Mouse (Mus musculus): ENCODE results near the gene Ptprc. TPM values are rescaled to one million over a fixed set of nuclear protein-coding genes. Genes with fewer than 3 reads are reported as not detected.

Ptprc gene
- total RNA-seq (2014; rRNA removed) (1.9 and 4.1 TPM in 2 replicates), polyA plus RNA-seq (2015; fragmentation: Nextera tagmentation; extraction: Ambion mirVana) (0.77 and 0.90 TPM in 2 replicates)

DNA sequence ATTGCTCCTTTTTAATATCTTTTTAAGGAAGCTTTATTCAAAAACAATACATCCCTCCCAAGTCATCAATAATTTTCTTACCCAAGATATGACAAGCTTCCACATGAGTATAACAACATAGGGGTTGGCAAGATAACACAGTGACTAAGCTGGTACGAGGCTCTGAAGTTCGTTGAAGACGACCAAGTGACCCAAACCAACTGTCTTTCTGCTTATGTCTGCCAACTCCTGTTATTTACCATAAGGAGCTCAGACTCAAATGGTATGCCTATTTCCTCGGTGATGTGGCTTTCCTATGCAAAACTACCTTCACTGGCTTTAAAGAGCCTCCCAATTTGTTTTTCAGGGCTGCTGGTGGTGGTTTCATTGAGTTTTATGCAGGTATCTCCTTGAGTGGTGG, at the start of gene Ptprc:
Ptprc (minus strand) TSS at position 215 of the 400 bp plus-strand sequence.
- Histone ChIP-seq H3K27me3 (ENCODE audit: insufficient read depth, low read length) (no peaks in the 10 kb centered on the region), H3K9me3 (ENCODE audit: low read length) (no peaks in the 10 kb centered on the region), H3K9ac (replicated peaks; ENCODE audit: low read length, poor library complexity, severe bottlenecking) (no peak within 1 kb of the TSS), H3K27ac (ENCODE audit: low read depth, low read length) (no peak within 1 kb of the TSS), H3K4me3 (ENCODE audit: low read depth, low read length) (no peak within 1 kb of the TSS), H3K36me3 (ENCODE audit: insufficient read depth, low read length) (no peaks in the 10 kb centered on the region), H3K4me2 (ENCODE audit: low read depth, low read length, poor library complexity, severe bottlenecking) (no peak within 1 kb of the TSS), H3K4me1 (ENCODE audit: insufficient read depth, low read length) (no peaks in the 10 kb centered on the region)
- TF ChIP-seq CTCF (IDR thresholded peaks at IDR 0.05), result no peak
- ATAC-seq (ENCODE audit: low FRiP score) (no peak), DNase-seq (ENCODE audit: low spot score) (no peak)
- WGBS, result 85% methylated on average over 4 of the region's 4 CpGs

DNA sequence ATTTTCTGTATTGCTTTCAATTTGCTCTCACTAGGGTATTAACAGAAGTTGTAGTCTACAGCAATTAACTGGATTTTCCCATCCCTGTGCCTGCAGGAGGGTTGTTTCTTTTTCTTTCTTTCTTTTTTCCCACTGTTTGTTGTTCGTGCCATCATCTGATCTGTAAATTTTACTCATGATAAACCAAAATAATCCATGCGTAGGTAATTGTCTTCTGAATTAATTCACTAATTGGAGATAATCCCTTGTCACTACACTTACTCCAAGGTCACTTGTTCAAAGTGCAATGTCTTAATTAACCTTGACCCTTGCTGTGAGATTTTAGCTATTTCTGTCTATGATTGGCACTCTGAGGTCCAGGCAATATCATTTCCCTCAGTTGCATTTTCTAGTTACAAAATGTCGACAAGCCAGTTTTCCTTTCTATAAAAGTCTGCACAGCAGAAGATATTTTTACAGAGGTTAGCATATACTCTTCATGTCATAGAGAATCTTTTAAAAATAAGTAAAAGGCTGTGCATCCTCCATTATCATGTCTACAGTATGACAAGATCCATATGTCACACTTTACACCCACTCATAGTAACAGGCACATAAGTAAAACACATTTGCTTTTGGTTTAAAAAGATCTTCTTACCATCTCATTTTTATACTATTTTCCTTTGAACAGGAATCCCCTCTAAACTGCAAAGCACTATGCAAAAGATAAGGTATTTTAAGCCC, 39.4 kb upstream of the Ptprc start:
- no peak overlapping the region for H3K27ac ChIP-seq (ENCODE audit: low read depth, low read length)
- no peaks in the 10 kb centered on the region for H3K27me3 ChIP-seq (ENCODE audit: insufficient read depth, low read length)
- no peaks in the 10 kb centered on the region for H3K36me3 ChIP-seq (ENCODE audit: insufficient read depth, low read length)
- H3K9me3 ChIP-seq (ENCODE audit: low read length), result no peaks in the 10 kb centered on the region
- H3K4me1 ChIP-seq (ENCODE audit: insufficient read depth, low read length), result no peaks in the 10 kb centered on the region
- TF ChIP-seq CTCF (IDR thresholded peaks at IDR 0.05), result no peak
- ATAC-seq (ENCODE audit: low FRiP score) (no peak), DNase-seq (ENCODE audit: low spot score) (no peak)
- H3K4me3 ChIP-seq (ENCODE audit: low read depth, low read length), result no peak overlapping the region
- H3K9ac ChIP-seq (replicated peaks; ENCODE audit: low read length, poor library complexity, severe bottlenecking), result no peak overlapping the region
- 53% methylated on average over 3 of the region's 3 CpGs for WGBS
- no peak overlapping the region for H3K4me2 ChIP-seq (ENCODE audit: low read depth, low read length, poor library complexity, severe bottlenecking)

DNA sequence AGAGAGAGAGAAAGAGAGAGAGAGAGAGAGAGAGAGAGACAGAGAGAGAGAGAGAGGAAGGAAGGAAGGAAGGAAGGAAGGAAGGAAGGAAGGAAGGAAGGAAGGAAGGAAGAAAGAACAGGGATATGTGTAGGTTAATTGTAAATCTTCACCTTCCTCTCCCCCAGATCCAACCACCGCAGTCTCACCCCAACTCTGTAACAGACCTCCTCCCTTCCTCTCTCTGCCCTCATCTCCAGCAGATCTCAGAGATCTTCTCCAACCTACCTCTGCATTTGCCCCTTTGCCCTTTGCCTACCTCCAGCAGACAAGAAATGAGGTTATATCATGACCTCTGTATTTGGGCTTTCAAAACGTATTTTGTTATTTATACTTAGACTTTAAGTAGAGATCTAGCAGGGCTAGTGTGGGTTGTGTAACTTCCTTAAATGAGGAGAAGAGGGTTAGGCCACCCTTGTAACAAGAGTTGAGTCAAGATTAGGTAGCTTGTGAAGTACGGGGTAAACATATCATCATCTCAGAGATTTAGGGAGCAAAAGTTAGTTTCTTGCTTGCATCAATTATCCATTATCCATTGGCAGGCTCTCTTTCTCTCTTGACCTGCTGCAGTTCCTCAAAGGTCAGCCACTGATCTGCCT, 35.0 kb upstream of the Ptprc start:
- no peak overlapping the region for H3K4me2 ChIP-seq (ENCODE audit: low read depth, low read length, poor library complexity, severe bottlenecking)
- H3K4me1 ChIP-seq (ENCODE audit: insufficient read depth, low read length), result no peaks in the 10 kb centered on the region
- H3K9ac ChIP-seq (replicated peaks; ENCODE audit: low read length, poor library complexity, severe bottlenecking), result no peak overlapping the region
- H3K27me3 ChIP-seq (ENCODE audit: insufficient read depth, low read length), result no peaks in the 10 kb centered on the region
- no peak for TF ChIP-seq CTCF (IDR thresholded peaks at IDR 0.05)
- no peak for DNase-seq (ENCODE audit: low spot score)
- H3K36me3 ChIP-seq (ENCODE audit: insufficient read depth, low read length), result no peaks in the 10 kb centered on the region
- H3K27ac ChIP-seq (ENCODE audit: low read depth, low read length), result no peak overlapping the region
- no peak for ATAC-seq (ENCODE audit: low FRiP score)
- 89% methylated on average over 3 of the region's 3 CpGs for WGBS
- no peak overlapping the region for H3K4me3 ChIP-seq (ENCODE audit: low read depth, low read length)
- no peaks in the 10 kb centered on the region for H3K9me3 ChIP-seq (ENCODE audit: low read length)

DNA sequence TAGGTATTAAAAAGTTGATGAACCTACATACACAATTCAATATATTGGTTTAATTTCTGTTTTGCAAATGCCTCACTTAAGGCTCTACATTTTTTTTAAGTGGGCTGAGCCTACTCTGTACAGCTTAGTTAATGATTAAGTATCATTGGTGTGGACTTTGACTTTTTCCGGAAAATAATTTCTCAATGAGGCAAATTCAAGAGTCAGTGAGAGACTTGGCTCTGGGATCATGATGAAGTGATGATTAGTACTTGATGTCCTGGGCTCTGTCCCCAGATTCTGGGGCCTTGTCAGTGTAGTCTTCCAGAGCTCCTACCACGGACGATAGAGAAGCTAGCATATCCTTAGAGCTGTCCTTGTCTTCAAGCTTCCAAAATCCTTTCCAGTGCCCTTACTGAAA, 34.2 kb upstream of the Ptprc start:
- ATAC-seq (ENCODE audit: low FRiP score) (no peak), DNase-seq (ENCODE audit: low spot score) (no peak)
- no peak overlapping the region for H3K4me3 ChIP-seq (ENCODE audit: low read depth, low read length)
- H3K27ac ChIP-seq (ENCODE audit: low read depth, low read length), result no peak overlapping the region
- H3K27me3 ChIP-seq (ENCODE audit: insufficient read depth, low read length), result no peaks in the 10 kb centered on the region
- H3K9ac ChIP-seq (replicated peaks; ENCODE audit: low read length, poor library complexity, severe bottlenecking), result no peak overlapping the region
- no peaks in the 10 kb centered on the region for H3K4me1 ChIP-seq (ENCODE audit: insufficient read depth, low read length)
- H3K36me3 ChIP-seq (ENCODE audit: insufficient read depth, low read length), result no peaks in the 10 kb centered on the region
- WGBS, result 98% methylated on average over 3 of the region's 3 CpGs
- H3K4me2 ChIP-seq (ENCODE audit: low read depth, low read length, poor library complexity, severe bottlenecking), result no peak overlapping the region
- no peak for TF ChIP-seq CTCF (IDR thresholded peaks at IDR 0.05)
- no peaks in the 10 kb centered on the region for H3K9me3 ChIP-seq (ENCODE audit: low read length)

DNA sequence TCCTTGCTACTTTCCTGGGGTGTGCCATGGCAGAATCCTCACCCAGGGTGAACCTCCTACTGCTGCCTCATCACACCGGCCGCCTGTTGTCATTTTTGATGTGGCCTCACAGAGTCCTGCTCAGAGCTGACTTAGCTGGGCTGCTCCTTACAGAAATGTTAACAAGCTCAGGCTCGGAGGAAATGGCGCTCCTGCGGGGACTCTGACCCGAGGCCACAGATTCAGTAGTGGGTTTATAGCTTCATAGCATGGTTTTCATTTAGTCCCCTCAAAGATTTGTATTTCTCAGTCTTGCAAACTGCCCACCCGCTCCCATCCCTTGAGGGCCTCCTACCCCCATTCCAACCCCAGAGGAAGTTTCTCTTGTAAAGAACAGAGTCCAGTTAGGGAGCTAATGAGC, 30.5 kb upstream of the Ptprc start:
- Histone ChIP-seq H3K27me3 (ENCODE audit: insufficient read depth, low read length) (no peaks in the 10 kb centered on the region), H3K4me1 (ENCODE audit: insufficient read depth, low read length) (0 out of 2 replicates have a peak, but pooled peaks cover 3% of the 10 kb centered on the region), H3K4me2 (ENCODE audit: low read depth, low read length, poor library complexity, severe bottlenecking) (no peak overlapping the region), H3K27ac (ENCODE audit: low read depth, low read length) (no peak overlapping the region), H3K9me3 (ENCODE audit: low read length) (no peaks in the 10 kb centered on the region), H3K9ac (replicated peaks; ENCODE audit: low read length, poor library complexity, severe bottlenecking) (no peak overlapping the region), H3K36me3 (ENCODE audit: insufficient read depth, low read length) (no peaks in the 10 kb centered on the region), H3K4me3 (ENCODE audit: low read depth, low read length) (no peak overlapping the region)
- no peak for TF ChIP-seq CTCF (IDR thresholded peaks at IDR 0.05)
- no peak for DNase-seq (ENCODE audit: low spot score)
- WGBS, result 59% methylated on average over 7 of the region's 7 CpGs
- ATAC-seq (ENCODE audit: low FRiP score), result no peak

Data from midbrain, postnatal 0 days (tissue).